Mouse (Mus musculus): ENCODE measurements around the gene Foxp1.
A peak's percentile ranks its signal among the peaks of the same experiment; 100 is the strongest.

The Foxp1 gene

DNA sequence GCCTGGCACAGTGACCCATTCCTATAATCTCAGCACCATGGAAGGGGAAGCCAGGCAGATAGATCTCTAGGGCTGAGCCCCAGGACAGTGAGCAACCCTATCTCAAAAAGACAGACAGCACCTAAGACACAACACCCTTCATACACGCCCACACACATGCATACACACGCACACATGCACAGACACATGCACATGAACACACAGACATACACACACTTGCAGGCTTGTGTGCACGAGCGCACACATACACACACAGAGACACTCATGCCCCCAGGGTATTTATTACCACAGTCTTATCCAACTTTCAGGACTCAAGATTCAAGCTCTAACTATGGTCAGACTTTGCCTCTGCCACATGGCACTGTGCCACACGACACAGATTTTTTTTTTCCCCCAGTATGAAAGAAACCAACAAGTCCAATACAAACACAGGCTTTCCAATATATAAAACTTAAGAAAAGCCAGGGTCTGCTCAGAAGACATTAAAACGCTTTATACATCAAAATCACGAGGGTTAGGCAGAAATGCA lies 38.3 kb downstream of the Foxp1 start:
- DNase-seq (ENCODE audit: low spot score) = no peak

DNA sequence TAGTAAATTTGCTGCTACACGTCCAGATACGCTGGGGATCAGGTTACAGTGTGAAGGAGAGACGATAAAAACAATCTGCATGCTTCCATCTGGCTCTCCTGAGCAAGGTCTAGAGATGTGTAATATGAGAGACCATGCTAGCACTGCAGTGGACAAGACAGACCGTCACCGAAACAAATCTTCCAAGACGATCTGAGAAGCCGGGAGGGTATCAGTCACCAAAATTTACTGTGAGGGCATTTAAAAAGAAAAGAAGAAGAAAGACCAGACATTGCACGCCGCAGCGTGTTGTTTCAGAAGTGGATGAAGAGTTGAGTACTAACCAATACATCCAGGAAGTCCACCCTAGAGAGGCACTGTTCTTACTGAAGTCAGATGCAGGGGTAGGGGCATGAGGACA lies 39.0 kb downstream of the Foxp1 start:
- peak; percentile 45 for DNase-seq (ENCODE audit: low spot score)

DNA sequence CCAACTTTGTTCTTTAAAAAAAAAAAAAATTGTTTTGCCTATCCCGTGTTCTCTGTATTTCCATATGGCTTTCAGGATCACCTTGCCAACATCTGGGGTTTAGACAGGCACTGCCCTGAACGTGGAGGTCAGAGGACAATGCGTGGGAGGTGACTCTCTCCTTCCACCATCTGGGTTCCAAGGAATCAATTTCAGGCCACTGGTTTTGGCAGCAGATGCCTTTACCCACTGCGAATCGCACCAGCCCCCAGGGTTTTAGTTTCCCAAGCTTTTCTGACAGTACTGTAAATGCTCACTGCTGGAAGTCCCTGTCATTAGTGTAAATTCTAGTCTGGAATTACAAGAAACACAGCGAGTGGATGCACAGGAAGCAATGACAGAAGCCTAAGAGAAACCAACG lies 41.0 kb downstream of the Foxp1 start:
- no peak for DNase-seq (ENCODE audit: low spot score)

DNA sequence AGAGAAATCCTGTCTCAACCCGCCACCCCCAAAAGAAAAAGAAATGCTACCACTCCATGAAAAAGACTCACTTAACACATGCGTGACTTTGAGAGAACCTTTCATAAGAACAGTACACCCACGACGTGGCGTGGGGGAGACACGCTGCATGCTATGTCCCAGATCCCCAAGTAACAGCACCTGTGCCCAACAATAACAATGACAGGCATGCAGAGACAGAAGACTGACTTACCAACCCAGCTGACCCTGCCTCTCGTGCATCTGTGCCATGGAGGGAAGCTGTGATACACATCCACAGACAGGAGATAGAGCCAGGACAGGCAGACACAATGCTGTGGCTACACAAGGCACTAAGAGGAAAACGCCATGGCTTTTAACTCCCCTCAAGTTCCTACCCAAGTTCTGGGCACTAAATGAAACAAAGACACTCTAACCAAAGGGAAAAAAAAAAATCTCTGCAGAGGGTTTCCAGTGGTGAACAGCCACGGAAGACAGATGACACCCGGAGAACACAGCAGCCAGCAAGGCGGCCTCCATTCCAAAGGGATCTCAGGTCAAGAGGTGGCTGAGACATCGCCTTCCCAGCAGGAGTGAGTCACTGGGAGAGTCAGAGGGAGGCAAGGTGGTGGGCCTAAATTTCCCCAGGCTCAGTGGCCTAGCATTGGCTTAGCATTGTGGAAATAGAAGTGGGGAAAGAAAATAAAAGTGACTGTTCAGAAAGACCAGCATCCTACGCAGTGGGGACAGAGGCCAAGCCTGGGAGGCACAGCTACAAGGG lies 43.5 kb downstream of the Foxp1 start:
- no peak for DNase-seq (ENCODE audit: low spot score)

DNA sequence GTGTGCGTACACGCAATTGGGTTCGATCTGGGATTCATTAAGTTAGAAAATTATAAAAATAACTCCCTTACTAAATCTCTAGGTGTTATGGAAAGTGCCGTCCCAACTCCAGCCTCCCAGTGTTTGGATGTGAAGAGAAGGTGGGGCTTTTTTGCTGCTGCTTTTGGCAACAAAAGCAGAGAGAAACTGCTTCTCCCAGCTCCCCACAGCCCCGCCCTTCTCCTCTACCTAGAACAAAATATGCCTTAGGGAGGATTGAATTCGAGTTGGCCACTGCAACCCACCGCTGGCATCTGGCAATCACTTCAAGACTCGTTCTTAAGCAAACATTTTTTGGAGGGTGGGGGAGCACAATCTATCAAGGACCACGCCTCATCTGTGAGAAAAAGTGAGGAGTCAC lies 47.5 kb downstream of the Foxp1 start:
- DNase-seq (ENCODE audit: low spot score) = no peak

DNA sequence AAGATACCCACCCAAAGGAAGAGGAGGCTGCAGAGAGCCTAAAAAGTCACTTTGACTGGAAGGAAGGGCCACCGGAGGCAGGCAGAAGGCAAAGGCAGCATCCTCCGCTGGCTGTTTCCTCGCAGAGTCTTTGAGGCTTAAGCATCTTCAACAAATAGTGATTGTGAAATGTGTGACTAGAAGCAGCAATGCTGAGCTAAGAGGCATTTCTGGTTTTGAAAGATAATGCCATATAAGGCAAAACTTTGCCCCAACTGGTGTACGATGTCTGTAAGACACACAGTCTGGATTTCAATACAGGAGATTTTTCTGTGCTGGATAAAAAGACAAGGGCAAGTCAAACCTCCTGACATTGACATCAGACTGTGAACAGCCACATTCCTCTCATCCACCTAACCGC lies 51.6 kb downstream of the Foxp1 start:
- DNase-seq (ENCODE audit: low spot score) = no peak

DNA sequence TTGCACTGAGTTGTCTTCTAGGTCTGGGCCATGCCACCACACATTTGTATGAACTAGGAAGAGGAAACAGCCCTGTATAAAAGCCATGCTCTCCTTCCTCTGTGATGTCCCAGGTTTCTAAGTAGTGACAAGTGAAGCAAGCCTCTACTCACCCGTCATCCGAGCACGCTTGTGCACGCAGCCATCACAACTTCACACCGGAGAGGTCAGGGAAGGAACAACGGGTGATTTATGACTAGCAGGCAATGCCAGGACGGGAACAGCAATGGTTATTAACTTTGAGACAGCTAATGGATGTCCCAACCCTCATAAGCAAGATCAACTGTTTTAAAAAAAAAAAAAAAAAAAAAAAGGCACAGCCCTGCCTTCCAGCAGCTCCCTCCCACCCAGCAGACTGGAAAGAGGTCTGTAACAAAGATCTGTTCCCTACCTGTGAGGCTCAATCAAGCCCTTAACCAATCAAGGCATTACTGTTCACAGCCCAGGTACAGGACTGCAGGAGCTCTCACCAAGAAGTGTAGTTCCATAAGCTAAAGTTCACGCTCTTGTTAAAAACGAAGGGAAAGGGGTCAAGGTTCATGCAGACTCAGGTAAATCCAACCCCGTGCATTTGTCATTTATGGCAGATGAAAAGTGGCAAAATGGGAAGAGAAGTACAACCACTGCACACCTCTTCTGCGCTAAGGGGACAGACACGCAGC lies 53.2 kb downstream of the Foxp1 start:
- DNase-seq (ENCODE audit: low spot score) = peak; percentile 39

DNA sequence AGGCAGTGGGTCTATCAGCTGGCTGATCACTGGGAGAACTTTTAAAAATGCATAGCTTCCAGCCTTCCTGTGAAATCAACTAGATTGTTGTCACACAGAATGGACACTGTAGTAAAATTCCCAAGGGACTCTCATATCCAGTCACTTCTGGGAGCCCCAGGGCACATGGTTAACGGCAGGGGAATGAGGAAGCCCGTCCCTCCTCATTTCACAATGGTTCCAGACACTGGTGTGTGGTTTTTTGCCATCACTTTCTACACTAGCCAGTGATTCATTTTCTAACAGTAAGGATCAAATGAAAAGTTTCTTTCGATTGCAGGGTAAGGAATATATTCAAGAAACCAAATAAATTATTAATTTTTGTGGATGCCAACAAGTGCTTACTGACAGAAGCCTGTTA lies 54.7 kb downstream of the Foxp1 start:
- DNase-seq (ENCODE audit: low spot score) = no peak

DNA sequence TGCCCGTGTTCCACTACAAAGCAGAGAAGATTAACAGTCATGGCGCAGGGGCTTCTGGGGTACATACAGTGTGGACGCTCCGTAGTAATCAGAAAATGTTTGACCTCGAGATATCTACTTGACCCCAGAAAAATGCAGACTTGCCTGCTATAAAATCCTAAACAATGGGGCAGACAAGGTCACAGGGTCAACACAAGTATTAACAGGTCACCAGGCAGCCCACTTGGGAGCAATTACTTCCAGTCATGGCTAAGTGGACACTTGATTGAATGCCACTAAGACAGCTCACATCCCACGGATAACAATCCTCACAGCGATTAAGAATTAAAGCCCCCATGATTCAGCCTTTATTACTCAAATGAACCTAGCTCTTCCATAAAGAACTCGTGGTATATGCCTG lies 55.4 kb downstream of the Foxp1 start:
- DNase-seq (ENCODE audit: low spot score) = peak; percentile 74

DNA sequence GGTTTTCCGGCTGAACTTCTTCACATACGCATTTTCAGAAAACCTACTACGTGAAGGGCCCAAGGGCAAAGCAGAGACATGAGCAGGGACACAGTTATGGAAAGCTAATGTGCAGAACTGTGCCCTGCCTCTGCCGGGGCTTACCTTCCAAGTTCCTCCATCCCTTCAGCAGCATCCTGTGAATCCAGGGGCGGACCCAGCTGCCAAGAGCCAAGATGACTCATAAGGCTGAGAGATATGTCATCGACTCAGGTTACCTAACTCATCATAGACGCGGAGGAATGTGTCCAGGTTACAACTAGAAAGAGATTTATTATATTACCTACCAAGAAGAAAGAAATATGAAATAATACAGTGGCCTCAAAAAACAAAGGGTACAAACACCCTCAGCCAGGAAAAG lies 56.2 kb downstream of the Foxp1 start:
- no peak for DNase-seq (ENCODE audit: low spot score)

DNA sequence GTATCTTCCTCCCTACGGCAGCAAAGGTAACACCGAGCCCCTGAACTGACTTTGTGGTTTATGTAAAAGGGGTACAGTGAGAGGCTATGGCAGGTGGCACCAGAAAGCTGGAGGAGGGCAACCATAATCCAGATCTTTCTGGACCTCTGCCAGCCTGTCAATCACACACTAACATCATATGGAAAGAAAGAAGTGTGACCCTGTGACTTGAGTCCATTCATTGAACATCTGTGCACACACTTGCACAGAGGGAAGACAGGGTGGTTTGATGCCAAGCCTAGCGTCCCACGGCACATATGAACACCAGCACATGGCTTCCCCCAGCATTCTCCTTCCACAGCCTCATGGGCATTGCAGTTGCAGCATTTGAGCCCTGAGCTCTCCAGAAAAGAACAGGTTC lies 58.1 kb downstream of the Foxp1 start:
- DNase-seq (ENCODE audit: low spot score) = no peak

DNA sequence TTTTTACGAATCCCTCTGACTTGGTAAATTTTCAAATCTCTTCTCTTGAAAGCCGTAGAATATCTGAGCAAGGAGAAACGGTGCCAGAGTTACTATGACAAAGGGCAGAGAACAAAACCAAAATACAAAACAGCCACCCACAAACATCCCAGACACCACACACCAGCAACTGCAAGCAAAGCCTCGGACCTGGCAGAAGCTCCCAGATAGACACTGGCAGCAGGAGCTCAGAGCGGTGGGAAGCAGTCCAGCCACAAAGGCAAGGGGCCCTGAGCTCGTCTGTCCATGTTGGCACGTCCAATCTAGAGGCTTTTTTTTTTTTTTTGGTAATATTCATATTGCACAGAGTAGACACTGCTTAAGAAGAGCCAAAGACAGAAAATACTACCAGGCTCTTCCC lies 58.6 kb downstream of the Foxp1 start:
- no peak for DNase-seq (ENCODE audit: low spot score)

DNA sequence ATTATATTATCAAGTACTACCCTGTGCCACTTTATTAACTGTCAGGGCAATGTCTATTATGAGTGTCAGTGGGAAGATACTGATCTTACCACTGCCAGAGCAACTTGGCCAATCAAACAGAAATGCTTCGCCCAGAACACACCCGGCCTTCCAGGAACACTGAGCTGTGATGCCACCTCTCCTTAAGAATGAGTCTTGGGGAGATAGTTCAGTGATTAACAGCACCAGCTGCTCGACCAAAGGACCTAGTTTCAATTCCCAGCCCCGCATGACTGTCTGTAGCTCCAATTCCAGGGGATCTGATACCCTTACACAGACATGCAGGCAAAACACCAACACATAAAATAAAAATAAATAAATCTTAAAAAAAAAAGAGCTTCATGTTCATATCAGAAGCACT lies 63.7 kb downstream of the Foxp1 start:
- DNase-seq (ENCODE audit: low spot score) = no peak

DNA sequence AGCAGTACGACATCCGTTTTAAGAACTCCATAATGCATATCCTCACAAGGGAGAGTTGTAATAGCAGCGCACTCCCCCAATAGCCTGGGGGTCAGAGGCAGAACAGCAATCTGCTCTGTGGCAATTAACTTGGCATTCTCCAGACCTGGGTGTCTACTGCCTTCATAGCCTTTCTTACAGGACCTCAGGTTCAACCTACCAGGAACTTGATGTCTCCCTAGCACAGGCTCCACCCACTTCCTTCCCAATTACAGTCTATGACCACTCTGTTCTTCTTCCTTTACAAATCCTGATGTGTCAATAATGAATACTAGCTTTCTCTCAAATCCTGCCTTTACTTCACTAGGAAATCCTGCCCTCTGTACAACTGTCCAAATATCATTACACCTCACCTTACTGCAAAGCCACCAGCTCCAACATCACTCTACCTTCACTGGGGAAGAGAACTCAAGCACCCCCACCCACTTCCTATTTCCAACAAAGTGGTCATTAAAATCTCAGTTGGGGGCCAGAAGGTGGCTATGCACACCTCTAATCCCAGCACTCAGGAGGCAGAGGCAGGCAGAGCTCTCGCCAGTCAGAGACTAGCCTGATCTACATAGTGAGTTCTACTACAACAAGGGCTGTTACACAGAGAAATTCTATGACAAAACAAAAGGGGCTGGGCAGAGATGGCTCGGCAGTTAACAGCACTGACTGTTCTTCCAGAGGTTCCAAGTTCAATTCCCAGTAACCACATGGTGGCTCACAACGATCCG lies 68.6 kb downstream of the Foxp1 start:
- no peak for DNase-seq (ENCODE audit: low spot score)

DNA sequence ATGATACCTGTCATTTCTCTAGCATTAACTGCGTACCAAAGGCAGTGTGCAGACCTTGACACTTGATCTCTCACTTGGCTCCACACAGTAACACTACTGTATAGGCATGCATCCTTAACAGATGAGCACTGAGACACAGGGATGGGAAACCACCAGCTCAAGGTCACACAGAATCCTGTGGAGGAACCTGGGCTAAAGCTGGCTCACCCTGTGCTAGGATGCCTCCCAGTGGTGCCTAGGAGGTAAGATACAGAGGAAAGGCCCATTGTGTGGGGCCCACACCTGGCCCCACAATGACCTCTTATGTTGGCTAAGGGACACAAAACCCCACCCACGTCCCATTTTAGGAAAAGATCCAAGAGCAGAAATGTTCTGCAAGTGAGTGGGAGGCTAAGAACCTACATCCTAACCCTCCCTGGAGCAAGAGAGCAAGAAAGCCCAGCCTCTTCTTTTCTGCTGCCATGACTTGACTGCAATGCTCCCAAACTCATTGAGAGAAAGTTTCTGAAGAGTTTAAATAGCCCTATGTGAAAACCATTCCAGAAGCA lies 69.8 kb downstream of the Foxp1 start:
- DNase-seq (ENCODE audit: low spot score) = no peak

DNA sequence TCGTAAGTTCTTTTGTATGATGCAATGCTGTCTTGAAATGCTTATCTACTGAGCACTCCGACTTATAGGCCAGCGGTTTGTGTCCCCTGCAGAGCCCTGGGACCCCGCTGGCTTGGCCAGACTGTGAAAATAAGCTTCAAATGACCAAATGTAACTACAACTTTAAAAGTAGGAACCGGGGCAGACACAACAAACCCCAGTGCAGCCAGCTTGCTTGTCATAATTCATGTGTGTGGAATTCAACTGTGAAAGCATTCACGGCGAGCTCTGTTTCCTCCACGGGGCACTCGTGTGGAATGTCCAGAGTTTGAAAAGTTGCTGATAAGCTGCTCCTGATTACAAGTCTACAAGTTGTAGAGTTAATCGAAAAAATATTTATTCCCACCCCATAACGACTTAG lies 71.0 kb downstream of the Foxp1 start:
- no peak for DNase-seq (ENCODE audit: low spot score)

DNA sequence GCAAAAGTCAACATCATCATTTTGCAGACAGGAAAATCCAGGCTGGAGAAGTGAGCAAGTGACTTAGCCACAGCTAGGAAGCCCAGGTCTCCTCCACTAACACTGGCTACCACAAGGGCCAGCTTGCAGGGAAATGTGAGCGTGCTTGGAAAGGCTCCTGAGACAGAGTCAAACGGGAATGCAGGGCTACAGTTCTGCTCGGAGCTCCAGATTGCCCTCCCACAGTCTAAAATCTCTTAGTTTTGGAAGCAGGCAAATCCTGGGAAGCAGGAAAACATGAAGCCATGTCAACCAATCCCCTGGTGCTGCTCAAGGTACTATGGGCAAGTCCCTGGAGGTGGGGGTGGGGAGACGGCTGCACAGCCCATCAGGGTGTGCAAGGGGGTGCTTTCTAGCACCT lies 75.1 kb downstream of the Foxp1 start:
- no peak for DNase-seq (ENCODE audit: low spot score)

DNA sequence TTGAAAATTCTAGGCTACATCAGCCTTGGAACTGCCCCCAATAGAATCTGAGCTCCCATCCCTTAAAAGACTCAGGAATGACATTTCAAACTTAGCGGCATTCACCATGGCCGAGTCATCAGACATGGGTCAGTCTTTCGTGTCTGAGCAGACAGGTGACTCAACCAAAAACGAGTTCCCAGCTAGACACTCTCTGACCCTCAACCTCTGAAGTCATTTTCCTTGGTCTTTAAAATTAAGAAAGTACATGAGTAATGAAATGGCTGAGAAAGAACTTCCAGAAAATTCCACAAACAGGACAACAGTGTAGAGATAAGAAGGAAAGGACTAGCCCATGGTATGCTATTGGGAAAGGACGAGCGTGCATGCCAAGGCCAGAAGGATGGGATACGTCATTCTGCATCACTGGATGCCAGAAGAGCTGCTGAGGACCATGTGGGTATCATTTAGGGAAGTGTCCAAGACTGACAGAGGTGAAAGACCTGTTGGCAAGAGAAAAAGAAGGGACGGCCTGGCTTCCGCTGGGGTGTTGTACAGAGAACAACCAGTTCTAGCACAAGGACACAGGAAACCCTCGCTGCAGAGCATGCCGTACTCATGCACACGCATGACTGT lies 75.6 kb downstream of the Foxp1 start:
- DNase-seq (ENCODE audit: low spot score) = no peak

DNA sequence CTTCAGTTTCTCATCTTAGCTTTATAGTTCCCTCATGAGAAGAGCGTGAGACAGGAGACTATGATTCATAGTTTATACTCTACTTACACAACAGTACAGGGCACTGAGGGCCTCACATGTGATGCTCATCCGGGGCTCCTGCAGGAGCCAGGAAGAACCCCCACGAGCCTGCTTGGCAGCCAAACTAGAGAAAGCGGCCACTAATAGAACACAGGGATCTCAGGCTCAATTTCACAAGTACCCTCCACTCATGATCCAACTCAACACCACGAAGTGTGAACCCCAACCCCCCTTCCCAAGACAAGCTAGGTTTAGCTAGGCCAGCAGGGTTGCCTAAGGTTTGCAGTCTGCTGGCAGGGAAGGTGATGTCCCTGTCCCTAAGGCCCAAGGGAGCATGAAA lies 79.1 kb downstream of the Foxp1 start:
- no peak for DNase-seq (ENCODE audit: low spot score)

DNA sequence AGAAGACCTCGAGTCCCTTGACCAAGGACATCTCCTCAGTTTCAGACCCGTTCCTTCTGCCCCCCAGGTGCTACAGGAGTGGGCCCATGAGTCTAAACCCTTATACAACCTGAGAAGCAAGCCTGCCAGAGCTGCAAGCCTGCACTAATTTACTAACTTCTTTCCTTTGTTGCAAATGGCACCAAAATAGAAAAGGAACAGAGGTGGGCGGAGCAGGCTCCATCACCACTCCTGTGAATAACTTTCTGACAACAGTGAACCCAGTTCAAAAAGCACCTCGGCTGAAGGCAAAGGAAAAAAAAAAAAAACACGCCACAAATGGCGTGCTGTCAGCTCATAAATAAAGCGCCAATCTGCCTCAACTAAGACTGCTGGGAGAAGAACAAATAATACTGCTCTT lies 81.4 kb downstream of the Foxp1 start:
- DNase-seq (ENCODE audit: low spot score) = no peak

DNA sequence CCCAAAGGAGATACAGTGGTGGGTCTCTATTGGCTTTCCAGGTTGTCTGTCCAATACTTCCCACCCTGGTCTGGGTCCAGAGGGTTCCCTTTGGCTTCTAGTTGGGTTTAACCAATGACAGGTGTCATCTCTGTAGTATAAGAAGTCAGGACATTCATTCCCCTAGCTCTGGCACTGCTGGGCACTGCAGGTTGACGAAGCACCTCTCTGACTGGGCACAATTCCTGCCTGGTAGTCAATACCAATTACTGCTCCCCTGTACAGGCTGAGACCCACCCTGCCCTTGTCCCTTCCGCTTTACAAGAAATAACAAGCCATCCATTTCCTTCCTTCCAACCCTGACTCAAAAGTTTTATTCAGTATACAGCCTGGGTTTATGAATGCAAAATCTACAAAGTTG lies 81.9 kb downstream of the Foxp1 start:
- no peak for DNase-seq (ENCODE audit: low spot score)

DNA sequence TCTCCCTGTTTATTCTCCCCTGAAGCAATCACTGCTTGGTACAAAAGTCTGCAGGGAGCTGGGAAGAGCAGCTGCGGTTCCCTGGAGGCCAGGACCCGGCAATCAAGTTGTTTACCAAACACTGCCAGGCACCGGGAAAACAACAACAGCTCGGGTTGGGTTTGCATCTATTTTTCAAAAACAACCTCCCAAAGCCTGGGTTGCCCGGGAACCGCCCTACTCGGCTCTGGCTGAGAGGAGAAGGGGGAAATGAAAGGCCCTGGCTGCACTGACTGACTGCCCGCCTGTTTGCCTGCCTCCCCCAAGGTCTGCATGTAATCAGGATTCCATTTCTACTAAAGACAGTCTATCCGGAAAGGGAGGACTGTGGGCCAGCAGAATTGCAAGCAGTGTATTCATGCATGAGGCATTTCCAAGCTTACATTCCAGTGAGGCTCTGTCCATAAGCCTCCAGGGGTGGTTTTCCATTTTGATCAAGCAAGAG lies 82.6 kb downstream of the Foxp1 start:
- DNase-seq (ENCODE audit: low spot score) = peak; percentile 52

Measured in embryo, embryonic 10 days (tissue).